Mouse (Mus musculus) embryonic fibroblast, embryonic 13.5 days (primary cell): ENCODE results near the gene Platr17.
A peak's percentile ranks its signal among the peaks of the same experiment; 100 is the strongest.

Experiments
- CTCF ChIP-seq: IDR thresholded peaks from 2 replicates; pipeline ENCODE4 v1.5.1; 2011; ENCODE audit warnings: mild to moderate bottlenecking, control low read depth, low read length, moderate library complexity, borderline replicate concordance; ENCODE audit not compliant: insufficient read depth
- POLR2A ChIP-seq: IDR thresholded peaks from 2 replicates; pipeline ENCODE4 v1.6.1; 2011; ENCODE audit warnings: low read depth, mild to moderate bottlenecking, control low read depth, low read length, moderate library complexity

DNA sequence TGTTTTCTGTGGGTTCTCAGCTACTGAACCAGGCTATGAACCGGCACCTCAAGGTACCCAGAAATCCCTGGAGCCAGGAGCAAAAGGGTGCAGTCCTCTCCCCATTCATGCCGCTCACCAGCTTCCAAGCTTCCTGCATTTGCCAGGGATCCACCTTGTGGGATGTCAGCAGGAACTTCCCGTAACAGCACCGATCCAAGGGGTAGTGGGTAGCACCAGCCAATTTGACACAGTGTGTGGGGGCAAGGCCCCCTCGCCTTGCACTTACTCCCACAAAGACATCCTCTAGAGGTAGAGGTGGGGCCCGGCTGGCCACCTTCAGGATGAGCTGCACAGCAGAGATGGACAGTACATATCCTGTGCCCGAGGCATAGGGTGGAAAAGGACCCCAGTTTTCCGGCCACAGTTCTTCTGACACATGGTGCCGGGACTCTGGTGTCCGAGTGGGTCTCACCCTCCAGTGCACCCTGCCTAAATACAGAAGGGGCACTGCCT lies 45.2 kb downstream of the Platr17 start:
- TF ChIP-seq CTCF (no peak), POLR2A (peak; percentile 45)
